Mouse (Mus musculus) spleen, adult 2 months (tissue): ENCODE data around the gene Acad10.

Experiments used
- CTCF ChIP-seq: fragments of 200-500 bp; IDR thresholded peaks from 2 replicates; pipeline ENCODE4 v1.5.1; 2011; ENCODE audit warnings: mild to moderate bottlenecking, inconsistent platforms; ENCODE audit not compliant: insufficient read depth, insufficient read length, insufficient replicate concordance; ENCODE audit errors: extremely low read depth
- POLR2A ChIP-seq: fragments of 200-500 bp; IDR thresholded peaks from 2 replicates; pipeline ENCODE4 v1.6.1; 2011; ENCODE audit warnings: low read depth, low read length, inconsistent platforms

DNA sequence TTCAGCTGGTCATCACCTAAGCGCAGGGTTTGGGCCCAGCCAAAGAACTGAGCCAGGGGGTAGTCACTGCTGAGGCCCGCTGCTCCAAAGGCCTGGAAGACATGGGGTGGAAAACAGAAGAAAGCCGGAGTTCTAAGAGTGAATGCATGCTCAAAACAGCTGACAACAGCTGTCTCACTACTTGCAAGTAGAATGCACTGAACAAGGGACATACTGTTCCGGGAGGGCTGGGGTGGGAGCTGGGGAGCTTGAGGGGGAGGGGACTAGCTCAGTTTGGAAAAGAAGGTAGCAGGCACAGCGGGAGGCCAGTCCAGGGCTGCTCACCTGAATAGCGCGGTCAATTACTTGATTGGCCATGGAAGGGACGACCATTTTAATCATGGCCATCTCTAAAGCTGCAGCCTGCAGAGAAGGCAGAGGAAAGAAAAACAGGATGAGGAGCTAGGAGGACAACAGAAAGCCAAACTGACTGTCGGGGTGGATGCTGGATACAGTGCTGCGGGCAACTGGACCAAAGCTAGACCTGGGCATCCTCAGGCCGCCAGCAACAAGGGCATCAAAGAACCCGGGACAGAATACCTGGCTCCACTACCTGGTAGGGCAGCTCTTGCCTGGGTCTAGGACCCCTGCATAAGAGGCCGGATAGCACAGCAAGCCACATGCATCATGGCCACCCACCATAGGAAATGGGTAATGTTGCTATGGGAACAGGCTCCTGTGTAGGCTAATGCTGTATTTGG lies 61.3 kb downstream of the Acad10 start:
- TF ChIP-seq CTCF (no peak), POLR2A (no peak)
